Mouse (Mus musculus) c-Kit-negative CD71-positive TER-119-positive erythroid progenitor cells, embryonic 14.5 days (primary cell): Measurements from ENCODE around the gene Ap2a2.
"Not testable (repeated sequence)": the region's sequence is repeated elsewhere in the genome, so short reads cannot be mapped to it uniquely, and the experiment has no call there.

ENCODE experiments used
- DNase-seq: peaks from one replicate; pipeline ENCODE4 v3.0.0-alpha.2; 2013; ENCODE audit warnings: low read depth, low spot score

Ap2a2 gene

DNA sequence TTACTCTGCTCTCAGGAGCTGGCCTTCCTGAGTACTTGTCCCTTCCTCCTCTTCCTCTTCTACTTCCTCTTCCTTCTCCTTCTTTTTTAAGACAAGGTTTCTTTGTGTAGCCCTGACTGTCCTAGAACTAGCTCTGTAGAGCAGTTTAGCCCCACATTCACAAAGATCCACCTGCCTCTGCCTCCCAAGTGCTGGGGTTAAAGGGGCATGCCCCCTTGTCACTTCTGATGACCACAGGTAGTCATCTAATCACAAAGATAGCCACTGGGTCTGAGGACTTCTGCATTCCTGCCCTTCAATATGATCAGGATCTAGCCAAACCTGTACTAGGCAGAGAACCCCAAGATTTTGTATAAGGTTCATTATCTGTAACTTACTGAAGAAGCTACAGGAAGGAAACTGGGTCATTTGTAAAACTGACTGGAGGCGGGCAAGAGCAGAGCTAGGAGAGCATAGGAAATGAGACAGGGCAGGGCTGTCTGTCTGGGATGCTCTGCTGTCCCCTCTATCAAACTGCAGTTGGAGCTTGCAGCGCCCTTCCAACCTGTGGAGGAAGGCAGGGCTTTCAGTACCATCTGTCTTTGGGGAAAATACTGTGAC lies 2.1 kb upstream of the Ap2a2 start:
- DNase-seq = no peak

DNA sequence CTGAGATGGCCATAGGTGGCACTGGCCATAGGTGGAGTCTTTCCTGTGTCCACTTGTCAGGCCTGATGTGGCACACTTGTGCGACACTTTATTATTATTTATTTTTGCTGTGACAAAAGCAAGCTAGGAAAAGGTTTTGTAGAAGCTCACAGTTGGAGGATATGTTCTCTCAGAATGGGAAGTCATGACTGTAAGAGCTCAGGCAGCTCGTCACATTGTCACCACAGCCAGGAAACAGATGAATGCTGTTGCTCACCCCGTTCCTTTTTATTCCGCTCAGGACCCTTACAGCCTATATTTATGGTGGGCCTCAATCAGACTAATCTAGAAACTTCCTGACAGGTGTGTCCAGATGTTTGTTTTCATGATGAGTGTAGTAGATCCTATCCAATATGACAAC lies 1.5 kb upstream of the Ap2a2 start:
- DNase-seq = no peak

DNA sequence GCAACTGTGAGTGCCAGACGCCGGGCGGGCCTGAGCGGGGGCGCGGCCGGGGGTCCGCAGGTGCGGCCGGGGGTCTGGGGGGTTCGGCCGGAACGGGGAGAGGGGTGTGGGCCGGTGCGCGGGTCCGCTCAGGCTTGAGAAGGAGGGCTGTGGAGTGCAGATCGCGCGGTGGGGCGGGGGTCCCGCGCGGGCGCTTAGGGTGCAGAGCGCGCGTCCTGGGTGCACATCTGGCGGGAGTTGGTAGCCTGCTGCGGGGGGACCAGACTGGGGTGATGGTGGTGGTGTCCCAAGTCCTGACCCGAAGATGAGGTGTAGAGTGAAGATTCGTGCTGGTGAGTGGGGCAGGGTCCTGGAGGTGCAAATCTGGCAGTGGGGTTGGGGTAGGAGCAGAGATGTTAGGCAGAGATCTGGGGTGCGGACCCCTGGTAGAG lies 463 bp downstream of the Ap2a2 start:
- no peak for DNase-seq

DNA sequence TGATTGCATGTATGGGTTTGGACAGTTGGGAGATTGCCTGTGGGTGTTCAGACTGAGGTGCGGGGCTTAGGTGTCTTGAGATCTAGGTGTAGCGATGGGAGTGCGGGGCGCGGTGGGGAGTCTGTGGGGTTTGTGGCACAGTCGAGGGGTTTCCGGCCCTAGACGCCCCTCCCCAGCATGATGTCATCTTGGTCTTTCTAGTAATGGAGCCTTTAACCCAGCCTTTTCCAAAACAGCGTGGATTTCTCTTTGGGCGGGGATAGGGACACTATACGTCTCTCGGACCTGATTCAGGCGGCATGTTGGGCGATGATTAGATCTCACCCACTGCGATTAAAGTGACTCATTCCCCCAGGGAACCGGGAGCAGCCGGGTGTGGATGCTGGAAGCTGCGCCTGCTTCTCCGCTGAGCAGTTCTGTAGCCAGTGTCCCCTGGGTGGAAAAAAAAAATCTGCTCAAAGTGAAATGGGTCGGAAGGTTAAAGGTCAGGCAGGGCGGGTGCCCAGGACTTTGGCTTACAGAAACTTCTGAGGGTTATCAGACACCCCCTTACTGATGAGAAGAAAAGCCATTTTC lies 967 bp downstream of the Ap2a2 start:
- DNase-seq = no peak

DNA sequence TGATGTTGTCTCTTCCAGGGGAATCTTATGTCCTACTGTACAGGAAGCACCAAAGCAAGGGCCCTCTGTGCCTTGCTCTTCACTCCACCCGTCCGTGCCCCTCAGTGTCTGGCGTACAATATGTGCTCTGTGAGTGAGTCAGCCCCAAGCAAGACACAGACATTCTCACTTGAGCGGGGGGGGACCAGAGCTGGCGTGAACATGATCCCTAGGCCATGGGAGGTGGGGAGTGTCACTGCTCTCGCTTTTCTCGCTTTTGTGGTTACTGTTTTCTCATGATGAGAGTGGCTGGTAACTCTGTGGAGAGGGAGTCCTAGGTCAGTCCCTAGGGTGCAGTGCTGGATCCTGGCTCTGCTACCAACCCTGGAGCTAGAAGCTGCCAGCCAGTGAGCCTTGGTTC lies 2.6 kb downstream of the Ap2a2 start:
- no peak for DNase-seq

DNA sequence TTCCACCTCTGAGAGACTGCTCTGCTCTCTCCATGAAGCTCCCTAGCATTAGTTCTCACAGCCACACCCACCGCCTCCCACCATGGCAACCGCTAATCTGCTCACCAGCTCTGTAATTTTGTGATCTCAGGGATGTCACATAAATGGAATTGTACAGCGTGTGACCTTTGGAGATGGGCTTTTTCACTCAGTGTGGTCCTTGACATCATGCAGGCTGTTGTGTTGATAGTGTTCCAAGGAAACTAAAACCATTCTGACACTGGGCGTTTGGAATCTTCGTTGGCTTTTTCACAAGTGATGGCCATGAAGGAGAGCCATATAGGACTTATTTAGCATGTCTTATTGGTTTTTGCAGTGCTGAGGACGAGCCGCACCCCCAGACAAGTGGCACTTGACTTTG lies 4.6 kb downstream of the Ap2a2 start:
- no peak for DNase-seq

DNA sequence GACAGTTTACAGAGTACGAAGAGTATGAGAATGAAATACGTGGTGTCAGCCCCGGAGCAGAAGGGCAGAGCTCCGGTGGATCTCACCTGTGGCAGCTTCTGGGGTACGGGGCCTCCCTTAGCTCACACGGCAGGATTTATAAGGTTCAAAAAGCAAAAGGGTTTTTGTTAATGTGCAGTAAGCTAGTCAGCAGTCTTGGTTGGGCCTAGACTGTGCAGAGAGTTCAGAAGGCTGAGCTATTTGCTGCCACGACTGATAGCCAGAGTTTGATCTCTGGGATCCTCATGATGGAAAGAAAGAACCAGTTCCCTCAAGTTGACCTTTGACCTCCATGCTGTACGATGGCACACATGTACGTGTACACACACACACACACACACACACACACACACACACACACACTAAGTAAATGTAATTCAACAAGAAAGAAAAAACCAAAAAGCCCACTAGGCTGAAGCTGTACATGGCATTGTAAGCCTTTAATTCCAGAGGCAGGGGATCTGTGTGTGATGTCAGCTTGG lies 7.4 kb downstream of the Ap2a2 start:
- no peak for DNase-seq

DNA sequence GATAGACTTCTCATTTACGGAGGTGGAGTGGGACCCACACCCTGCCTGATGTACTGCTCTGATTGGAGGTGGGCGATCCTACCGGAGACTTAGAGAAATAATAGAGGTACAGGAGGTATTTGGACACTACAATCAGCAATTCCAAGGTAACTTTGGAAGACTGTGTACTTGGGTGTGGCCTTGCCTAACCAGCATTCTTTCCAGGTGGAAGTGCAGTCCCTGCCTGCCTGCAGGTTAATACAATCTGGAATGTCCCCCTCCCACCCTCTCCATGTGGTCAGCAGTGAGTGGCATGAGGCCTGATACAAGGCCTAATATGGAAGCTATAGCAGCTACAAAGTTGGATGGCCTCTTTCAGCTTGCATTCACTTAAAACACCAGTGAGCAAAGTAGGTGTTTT lies 7.9 kb downstream of the Ap2a2 start:
- DNase-seq = no peak

DNA sequence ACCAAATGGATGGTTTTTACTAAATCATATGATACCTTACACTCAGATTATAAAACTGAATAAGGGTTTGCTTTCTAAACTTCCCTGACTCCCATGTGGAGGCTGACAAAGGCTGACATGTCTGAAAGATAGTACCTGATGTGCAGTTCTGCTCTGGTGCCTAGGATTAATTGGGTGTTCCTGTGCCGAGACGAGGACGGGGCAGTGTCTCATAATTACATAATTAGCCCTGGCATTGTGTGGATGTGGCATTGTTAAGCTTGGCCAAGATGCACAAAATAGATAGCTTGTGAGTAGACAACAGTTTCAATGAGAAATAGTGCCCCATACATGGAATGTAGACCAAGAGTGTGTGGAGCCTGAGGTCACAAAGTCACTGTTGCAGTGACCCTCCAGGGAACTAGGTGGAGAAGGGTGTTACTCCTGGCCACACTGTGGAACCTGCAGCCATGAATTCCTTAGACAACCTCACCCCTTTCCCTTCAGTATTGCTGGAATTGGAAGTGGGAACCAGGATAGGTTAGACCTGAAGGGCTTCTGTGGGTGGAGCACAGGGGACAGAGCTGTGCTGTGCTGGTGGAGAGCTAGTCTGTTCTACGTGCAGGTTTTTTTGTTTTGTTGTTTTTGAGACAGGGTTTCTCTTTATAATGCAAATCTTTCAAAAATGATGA lies 8.8 kb downstream of the Ap2a2 start:
- no peak for DNase-seq

DNA sequence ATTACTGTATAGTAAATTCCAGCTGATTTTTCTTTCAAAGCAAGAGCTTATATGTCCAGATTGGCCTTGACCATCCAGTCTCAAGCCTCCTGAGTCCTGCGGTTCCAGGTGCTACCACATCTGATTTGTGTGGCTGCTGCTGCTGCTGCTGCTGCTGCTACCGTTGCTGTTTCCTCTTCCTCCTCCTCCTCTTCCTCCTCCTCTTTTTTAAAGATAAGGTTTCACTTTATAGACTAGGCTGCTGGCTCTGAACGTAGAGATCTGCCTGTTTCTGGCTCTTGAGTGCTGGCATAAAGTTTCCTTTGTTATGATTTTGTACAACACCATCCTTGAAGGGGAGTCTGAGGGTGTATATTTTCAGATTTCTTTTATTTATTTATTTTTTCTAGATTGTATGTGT lies 12.1 kb downstream of the Ap2a2 start:
- no peak for DNase-seq

DNA sequence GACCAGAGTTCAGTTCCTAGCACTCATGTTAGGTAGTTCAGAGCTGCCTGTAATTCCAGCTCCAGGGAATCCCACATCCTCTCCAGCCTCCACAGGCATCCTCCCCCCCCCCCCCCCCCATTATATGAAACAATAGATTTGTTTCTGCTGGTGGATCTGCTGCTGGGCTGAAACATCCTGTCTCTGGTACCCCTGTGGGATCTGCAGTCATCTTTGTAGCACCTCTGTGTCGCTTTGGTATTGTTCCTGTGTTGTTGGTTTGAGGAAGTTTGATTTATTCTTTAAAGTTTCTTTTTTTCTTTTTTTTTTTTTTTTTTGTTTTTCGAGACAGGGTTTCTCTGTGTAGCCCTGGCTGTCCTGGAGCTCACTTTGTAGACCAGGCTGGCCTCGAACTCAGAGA lies 13.5 kb downstream of the Ap2a2 start:
- DNase-seq = no peak

DNA sequence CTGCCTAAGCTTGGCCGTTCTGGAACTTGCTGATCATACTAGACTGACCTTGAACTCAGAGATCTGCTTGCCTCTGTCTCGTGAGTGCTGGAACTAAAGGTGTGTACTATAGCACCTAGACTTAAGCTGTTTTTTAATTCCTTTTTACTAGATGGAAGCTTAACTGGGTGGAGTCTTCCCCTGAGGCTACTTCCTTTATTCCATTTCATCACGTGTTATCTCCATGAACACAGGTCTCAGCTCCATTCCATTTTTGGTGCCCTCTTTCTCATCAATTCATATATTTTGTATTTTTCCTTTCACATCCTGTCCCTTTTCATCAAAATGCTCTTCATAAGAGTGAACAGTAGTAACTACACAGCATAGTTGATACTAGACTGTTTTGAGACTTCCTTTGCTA lies 15.8 kb downstream of the Ap2a2 start:
- DNase-seq = no peak

DNA sequence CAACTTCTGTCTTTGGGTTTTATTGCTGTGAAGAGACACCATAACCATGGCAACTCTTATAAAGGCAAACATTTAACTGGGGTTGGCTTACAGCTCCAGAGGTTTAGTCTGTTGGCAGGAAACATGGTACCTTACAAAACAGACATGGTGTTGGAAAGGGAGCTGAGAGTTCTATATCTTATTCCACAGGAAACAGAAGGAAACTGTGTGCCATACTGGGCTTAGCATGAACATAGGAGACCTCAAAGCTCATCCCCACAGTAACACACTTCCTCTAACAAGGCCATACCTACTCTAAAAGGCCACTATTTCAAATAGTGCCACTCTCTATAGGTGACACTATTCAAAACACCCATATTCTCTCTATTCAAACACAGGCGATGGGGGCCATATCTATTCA lies 16.5 kb downstream of the Ap2a2 start:
- no peak for DNase-seq

DNA sequence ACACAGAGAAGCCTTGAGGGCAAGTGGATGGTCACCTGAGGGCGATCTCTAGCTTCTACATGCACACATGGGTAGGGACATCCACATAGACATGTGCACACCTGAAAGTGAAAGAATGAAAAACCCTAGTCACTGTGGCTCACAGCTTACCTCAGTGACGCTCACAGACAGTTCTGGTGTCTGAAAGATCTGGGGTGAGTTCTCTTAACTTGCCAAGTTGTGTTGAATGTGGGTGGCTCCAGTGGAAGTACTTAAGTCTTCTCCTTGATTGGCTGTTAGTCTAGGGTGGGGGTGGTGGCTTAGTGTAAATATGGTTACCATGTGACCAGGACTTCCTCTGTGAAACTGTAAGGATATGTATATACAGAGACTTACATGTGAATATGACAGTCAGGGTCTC lies 17.0 kb downstream of the Ap2a2 start:
- DNase-seq = no peak

DNA sequence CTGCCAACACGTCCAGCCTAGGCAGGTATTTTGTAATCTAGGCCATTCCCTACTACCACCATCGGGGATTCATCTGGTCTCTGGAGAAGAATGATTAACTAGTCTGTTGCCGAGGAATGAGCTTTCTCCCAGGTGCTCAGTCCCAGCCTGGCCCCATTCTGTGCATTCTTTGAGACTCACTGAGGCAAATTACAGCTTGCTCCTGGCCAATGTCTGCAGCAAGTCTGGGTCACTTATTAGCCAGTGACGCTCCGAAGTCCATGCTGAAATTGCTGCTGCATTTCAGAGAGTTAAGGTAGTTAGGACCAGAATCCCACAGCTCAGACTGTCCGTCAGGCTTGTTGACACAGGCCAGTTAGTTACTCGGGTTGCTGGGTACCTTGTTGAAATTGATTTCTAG lies 19.4 kb downstream of the Ap2a2 start:
- no peak for DNase-seq

DNA sequence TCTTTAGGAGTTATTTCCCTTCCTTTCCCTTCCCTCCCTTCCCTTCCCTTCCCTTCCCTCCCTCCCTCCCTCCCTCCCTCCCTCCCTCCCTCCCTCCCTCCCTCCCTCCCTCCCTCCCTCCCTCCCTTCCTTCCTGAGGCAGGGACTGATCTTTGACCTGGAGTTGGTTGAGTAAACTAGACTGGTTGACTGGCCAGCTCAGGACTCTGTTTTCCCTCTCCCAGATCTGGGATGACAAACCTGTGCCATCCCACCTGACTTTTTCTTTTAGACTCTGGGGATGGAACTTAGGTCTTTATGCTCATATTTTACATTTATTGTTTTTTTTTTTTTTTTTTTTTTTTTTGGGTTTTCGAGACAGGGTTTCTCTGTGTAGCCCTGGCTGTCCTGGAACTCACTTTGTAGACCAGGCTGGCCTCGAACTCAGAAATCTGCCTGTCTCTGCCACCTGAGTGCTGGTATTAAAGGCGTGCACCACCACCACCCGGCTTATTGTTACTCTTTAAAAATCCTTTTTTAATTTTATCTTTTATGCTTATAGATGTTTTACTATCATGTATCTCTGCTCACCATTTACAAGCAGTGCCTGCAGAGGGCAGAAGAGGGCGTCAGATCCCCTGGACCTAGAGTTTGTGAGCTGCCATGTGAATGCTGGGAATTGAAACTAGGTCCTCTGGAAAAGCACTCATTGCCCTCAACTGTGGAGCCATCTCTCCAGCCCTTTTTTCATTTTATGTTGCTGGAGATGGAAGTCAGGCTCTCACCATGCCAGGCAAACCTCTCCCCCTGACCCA lies 22.3 kb downstream of the Ap2a2 start:
- DNase-seq = no peak

DNA sequence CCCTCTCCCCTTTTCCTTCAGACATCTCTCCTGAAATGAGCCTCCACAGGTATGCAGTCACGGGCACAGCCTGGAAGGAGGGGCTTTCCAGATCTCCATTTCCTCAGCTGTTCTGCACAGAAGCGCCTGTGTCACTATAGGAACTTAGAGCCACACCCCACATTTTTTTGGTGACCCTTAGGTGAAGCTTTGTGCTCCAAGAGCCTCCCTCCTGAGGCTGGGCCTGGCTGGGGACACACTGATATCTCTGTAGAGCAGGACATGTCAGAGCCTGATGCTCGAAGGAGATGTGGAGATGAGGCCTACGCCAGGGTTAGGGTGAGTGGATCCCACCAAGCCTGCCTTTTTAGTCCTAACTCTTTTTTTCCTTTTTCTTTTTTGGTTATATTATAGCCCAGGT lies 23.3 kb downstream of the Ap2a2 start:
- DNase-seq = peak; percentile 78

DNA sequence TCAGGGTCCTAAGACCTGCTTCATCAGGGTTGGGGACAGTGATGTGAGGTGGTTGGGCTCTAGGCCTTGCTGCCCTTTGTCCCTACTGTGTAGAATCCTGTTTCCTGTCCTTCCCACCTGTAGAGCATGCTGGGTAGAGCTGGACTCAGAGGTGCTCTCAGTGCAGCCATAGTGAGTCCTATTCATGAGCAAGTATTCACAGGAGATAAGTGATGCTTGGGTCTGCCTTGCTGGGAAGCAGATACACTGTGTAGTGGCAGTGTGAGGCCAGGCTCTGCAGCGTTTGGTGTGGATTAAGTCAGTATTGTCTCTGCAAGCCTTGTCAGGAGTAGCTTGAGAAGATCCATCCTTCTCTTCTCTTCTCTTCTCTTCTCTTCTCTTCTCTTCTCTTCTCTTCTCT lies 23.9 kb downstream of the Ap2a2 start:
- no peak for DNase-seq

DNA sequence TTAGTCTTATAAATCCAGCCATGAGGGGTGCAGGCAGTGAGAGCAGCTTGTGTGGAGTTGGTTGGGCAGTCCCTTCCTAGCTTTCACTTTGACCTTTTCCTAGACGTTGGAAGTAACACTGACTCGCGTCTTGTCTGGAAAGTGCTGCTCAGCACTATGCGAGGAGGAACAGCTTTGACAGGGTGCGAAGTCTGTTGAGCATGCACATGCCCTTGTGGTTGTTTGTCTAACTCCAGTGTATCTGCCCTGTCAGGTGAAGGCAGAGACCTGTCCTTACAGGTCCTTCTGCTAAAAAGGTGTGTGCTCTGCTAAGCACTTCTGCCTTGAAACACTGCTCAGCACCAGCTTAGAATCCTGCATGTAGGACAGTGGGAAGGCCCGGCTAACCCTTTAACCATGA lies 26.9 kb downstream of the Ap2a2 start:
- no peak for DNase-seq

DNA sequence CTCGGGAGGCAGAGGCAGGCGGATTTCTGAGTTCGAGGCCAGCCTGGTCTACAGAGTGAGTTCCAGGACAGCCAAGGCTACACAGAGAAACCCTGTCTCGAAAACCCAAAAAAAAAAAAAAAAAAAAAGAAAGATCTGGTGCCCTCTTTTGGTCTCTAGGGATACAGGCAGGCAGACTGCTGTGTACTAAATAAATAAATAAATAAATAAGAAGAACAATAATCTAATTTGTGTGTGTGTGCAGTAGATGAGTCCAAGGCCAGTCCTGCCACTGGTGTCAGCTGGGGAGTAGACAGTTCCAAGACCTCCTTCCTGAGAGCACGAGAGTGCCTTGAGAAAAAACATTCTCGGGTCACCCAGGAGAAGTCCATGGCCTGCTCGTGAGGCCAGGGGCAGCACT lies 28.3 kb downstream of the Ap2a2 start:
- DNase-seq = not testable (repeated sequence)

DNA sequence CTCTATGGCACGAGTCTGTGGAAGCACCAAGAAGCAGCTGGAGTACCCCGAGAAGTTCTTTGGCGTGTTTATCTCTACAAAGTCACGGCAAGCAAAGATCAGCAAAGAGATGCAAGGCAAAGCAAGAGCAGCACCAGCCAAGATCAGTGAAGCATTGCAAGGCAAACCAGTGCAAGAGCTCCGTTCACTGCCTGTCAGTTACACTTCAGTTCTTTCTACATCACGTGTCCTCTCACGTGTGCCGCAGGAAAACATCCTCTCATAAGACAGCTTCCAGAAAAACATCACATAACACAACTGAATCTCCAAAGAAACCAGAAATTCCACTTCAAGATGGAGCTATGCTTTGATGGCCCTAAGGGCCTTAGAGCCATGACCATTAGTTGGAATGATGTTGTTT lies 29.0 kb downstream of the Ap2a2 start:
- no peak for DNase-seq

DNA sequence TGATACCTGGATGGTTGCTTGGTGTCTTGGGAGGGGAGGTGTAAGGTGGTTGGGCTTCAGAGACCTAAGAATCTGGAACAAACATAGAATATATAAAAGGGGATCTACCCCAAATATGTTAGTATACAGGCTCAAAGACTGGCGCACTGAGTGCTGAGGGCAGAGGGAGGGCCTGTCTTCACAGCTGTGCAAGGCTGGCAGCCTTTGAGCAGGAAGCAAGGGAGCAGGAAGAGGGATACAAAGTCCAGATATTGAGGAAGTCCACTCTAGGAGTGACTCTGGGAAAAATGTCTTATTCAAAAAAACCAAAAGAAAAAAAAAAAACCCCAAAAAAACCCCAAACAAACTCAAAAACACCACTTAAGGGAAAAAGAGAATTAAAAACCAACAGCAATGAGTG lies 30.1 kb downstream of the Ap2a2 start:
- DNase-seq = no peak

DNA sequence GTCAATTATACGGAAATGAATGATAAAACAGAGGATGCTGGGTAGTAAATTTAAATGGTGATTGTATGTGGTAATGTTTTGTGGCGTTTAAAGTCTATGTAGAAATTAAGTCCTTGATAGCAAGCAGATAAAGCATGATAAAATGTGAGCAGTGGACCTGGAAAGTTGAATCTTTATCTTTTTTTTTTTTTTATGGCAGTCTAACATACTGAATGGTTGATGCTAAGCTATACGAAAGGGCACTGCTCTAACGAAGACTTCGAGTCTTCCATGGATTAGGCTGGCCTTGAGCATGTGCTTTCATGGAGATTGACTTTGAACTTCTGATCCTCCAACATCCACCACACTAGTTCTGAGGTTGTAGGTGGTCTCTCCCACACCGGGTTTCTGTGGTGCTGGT lies 31.1 kb downstream of the Ap2a2 start:
- no peak for DNase-seq
